26 mouse cellular contexts compared by ENCODE assay signal in genomic region chr8:9424069-9424468, GRCm38 (mm10).
A peak's percentile ranks its signal among the peaks of the same experiment; 100 is the strongest.
DNase-seq lines count a peak whose midpoint lies in the region; ATAC-seq lines count a peak whose summit lies in the region.
"Had no signal": no experiment of that assay in that cellular context is flagged by ENCODE, and none has a peak within 500 bp of the region (broad histone marks: within the 10 kb centered on the region; RNA-seq: fewer than 3 reads in every experiment).

No protein-coding gene starts in this region.

- no peak overlapping the region for H3K4me2 ChIP-seq in hindbrain, embryonic 13.5 days
- no peak overlapping the region for H3K4me2 ChIP-seq in hindbrain, embryonic 14.5 days (replicated peaks)
- no peak overlapping the region for H3K4me2 ChIP-seq in midbrain, embryonic 14.5 days (ENCODE audit: low read length)
- H3K4me2 ChIP-seq in midbrain, embryonic 13.5 days (replicated peaks) = no peak overlapping the region
- no peak overlapping the region for H3K4me2 ChIP-seq in neural tube, embryonic 14.5 days (ENCODE audit: low read depth, low read length)
- no peak overlapping the region for H3K4me2 ChIP-seq in neural tube, embryonic 15.5 days
- H3K4me2 ChIP-seq: embryonic facial prominence, embryonic 13.5 days; forebrain, embryonic 12.5 days; forebrain, embryonic 15.5 days; heart, embryonic 11.5 days; heart, embryonic 15.5 days; hindbrain, embryonic 12.5 days had no signal

- 72% methylated on average over 2 of the region's 2 CpGs for WGBS in hindbrain, embryonic 13.5 days
- WGBS in hindbrain, embryonic 14.5 days = 77% methylated on average over 2 of the region's 2 CpGs
- WGBS in midbrain, embryonic 14.5 days = 83% methylated on average over 2 of the region's 2 CpGs
- 87% methylated on average over 2 of the region's 2 CpGs for WGBS in midbrain, embryonic 13.5 days
- WGBS in neural tube, embryonic 14.5 days = 80% methylated on average over 2 of the region's 2 CpGs
- 69% methylated on average over 2 of the region's 2 CpGs for WGBS in neural tube, embryonic 15.5 days

- H3K9ac ChIP-seq in hindbrain, embryonic 13.5 days = no peak overlapping the region
- no peak overlapping the region for H3K9ac ChIP-seq in hindbrain, embryonic 14.5 days
- H3K9ac ChIP-seq in midbrain, embryonic 14.5 days (replicated peaks; ENCODE audit: low read length) = no peak overlapping the region
- H3K9ac ChIP-seq in midbrain, embryonic 13.5 days (replicated peaks) = no peak overlapping the region
- no peak overlapping the region for H3K9ac ChIP-seq in neural tube, embryonic 14.5 days (replicated peaks; ENCODE audit: low read depth, low read length)
- H3K9ac ChIP-seq in neural tube, embryonic 15.5 days (replicated peaks) = no peak overlapping the region
- H3K9ac ChIP-seq: embryonic facial prominence, embryonic 13.5 days; forebrain, embryonic 12.5 days; forebrain, embryonic 15.5 days; heart, embryonic 15.5 days; hindbrain, embryonic 12.5 days had no signal

- 0 out of 2 replicates have a peak, but pooled peaks cover 7% of the 10 kb centered on the region for H3K4me1 ChIP-seq in hindbrain, embryonic 13.5 days (replicated peaks)
- 0 out of 2 replicates have a peak, but pooled peaks cover 8% of the 10 kb centered on the region for H3K4me1 ChIP-seq in hindbrain, embryonic 14.5 days (replicated peaks; ENCODE audit: control insufficient read depth, insufficient read depth, low read length)
- H3K4me1 ChIP-seq in midbrain, embryonic 14.5 days (ENCODE audit: control insufficient read depth, insufficient read depth, low read length) = no peaks in the 10 kb centered on the region
- H3K4me1 ChIP-seq in midbrain, embryonic 13.5 days (replicated peaks) = 0 out of 2 replicates have a peak, but pooled peaks cover 5% of the 10 kb centered on the region
- no peaks in the 10 kb centered on the region for H3K4me1 ChIP-seq in neural tube, embryonic 14.5 days (ENCODE audit: control insufficient read depth, insufficient read depth, low read length)
- 0 out of 2 replicates have a peak, but pooled peaks cover 4% of the 10 kb centered on the region for H3K4me1 ChIP-seq in neural tube, embryonic 15.5 days
- H3K4me1 ChIP-seq: embryonic facial prominence, embryonic 10.5 days; embryonic facial prominence, embryonic 13.5 days; forebrain, embryonic 12.5 days; forebrain, embryonic 15.5 days; hindbrain, embryonic 12.5 days had no signal

- H3K27ac ChIP-seq in hindbrain, embryonic 13.5 days = no peak overlapping the region
- H3K27ac ChIP-seq in hindbrain, embryonic 14.5 days = no peak overlapping the region
- 0 out of 2 replicates have a peak overlapping the region, but pooled peaks have one; percentile 0 for H3K27ac ChIP-seq in midbrain, embryonic 14.5 days (replicated peaks; ENCODE audit: low read depth, low read length)
- H3K27ac ChIP-seq in midbrain, embryonic 13.5 days = no peak overlapping the region
- no peak overlapping the region for H3K27ac ChIP-seq in neural tube, embryonic 14.5 days (ENCODE audit: low read depth, low read length)
- H3K27ac ChIP-seq in neural tube, embryonic 15.5 days (replicated peaks) = no peak overlapping the region
- H3K27ac ChIP-seq: embryonic facial prominence, embryonic 10.5 days; embryonic facial prominence, embryonic 13.5 days; forebrain, embryonic 12.5 days; forebrain, embryonic 15.5 days; heart, adult 2 months; heart, embryonic 15.5 days; hindbrain, embryonic 12.5 days had no signal

- no peaks in the 10 kb centered on the region for H3K36me3 ChIP-seq in hindbrain, embryonic 13.5 days
- H3K36me3 ChIP-seq in hindbrain, embryonic 14.5 days (replicated peaks; ENCODE audit: control insufficient read depth, insufficient read depth) = no peaks in the 10 kb centered on the region
- H3K36me3 ChIP-seq in midbrain, embryonic 14.5 days (ENCODE audit: control insufficient read depth, insufficient read depth, low read length) = no peaks in the 10 kb centered on the region
- no peaks in the 10 kb centered on the region for H3K36me3 ChIP-seq in midbrain, embryonic 13.5 days
- no peaks in the 10 kb centered on the region for H3K36me3 ChIP-seq in neural tube, embryonic 14.5 days (ENCODE audit: control insufficient read depth, insufficient read depth, low read length)
- H3K36me3 ChIP-seq in neural tube, embryonic 15.5 days = no peaks in the 10 kb centered on the region
- H3K36me3 ChIP-seq: embryonic facial prominence, embryonic 10.5 days; embryonic facial prominence, embryonic 13.5 days; forebrain, embryonic 12.5 days; forebrain, embryonic 15.5 days; heart, embryonic 15.5 days; hindbrain, embryonic 12.5 days had no signal

- peak; percentile 65; the same call in 1 of the 2 replicates for ATAC-seq in hindbrain, embryonic 13.5 days (ENCODE audit: low FRiP score)
- no peak for ATAC-seq in hindbrain, embryonic 14.5 days (ENCODE audit: low FRiP score)
- ATAC-seq in midbrain, embryonic 14.5 days (ENCODE audit: low FRiP score, low TSS enrichment) = no peak
- no peak for ATAC-seq in midbrain, embryonic 13.5 days
- ATAC-seq in neural tube, embryonic 14.5 days (ENCODE audit: low read depth) = peak; percentile 72; the same call in 1 of the 2 replicates
- no peak for ATAC-seq in neural tube, embryonic 15.5 days (ENCODE audit: low FRiP score)
- ATAC-seq: CD4-positive, CD25-positive, alpha-beta regulatory T cell, adult 4 months; forebrain, embryonic 15.5 days had no signal

- DNase-seq in hindbrain, embryonic 14.5 days (ENCODE audit: low spot score) = no peak
- DNase-seq in midbrain, embryonic 14.5 days = no peak
- DNase-seq: adrenal gland, adult 2 months; adrenal gland, postnatal 14 days; cerebellum, adult 11-12 months; cerebellum, adult 8-10 months; cerebellum, postnatal 10 days; cerebellum, postnatal 36 days; embryo, embryonic 11 days; gastrocnemius, postnatal 25 days; heart, adult 2 months; heart, postnatal 10 days; heart, postnatal 4 days had no signal

- H3K27me3 ChIP-seq in hindbrain, embryonic 13.5 days = no peaks in the 10 kb centered on the region
- no peaks in the 10 kb centered on the region for H3K27me3 ChIP-seq in hindbrain, embryonic 14.5 days (ENCODE audit: control insufficient read depth, insufficient read depth, low read length)
- H3K27me3 ChIP-seq in midbrain, embryonic 14.5 days (ENCODE audit: control insufficient read depth, insufficient read depth, low read length) = no peaks in the 10 kb centered on the region
- no peaks in the 10 kb centered on the region for H3K27me3 ChIP-seq in midbrain, embryonic 13.5 days
- no peaks in the 10 kb centered on the region for H3K27me3 ChIP-seq in neural tube, embryonic 14.5 days (ENCODE audit: control insufficient read depth, insufficient read depth, low read length)
- H3K27me3 ChIP-seq in neural tube, embryonic 15.5 days (replicated peaks) = no peaks in the 10 kb centered on the region
- H3K27me3 ChIP-seq: embryonic facial prominence, embryonic 13.5 days; forebrain, embryonic 12.5 days; forebrain, embryonic 15.5 days; heart, embryonic 15.5 days; hindbrain, embryonic 12.5 days had no signal

- no peak overlapping the region for H3K4me3 ChIP-seq in hindbrain, embryonic 13.5 days
- no peak overlapping the region for H3K4me3 ChIP-seq in hindbrain, embryonic 14.5 days (replicated peaks; ENCODE audit: low read length)
- no peak overlapping the region for H3K4me3 ChIP-seq in midbrain, embryonic 14.5 days (replicated peaks; ENCODE audit: low read depth, low read length)
- no peak overlapping the region for H3K4me3 ChIP-seq in midbrain, embryonic 13.5 days (replicated peaks)
- H3K4me3 ChIP-seq in neural tube, embryonic 14.5 days (ENCODE audit: low read depth, low read length) = no peak overlapping the region
- no peak overlapping the region for H3K4me3 ChIP-seq in neural tube, embryonic 15.5 days (replicated peaks)
- H3K4me3 ChIP-seq: embryonic facial prominence, embryonic 10.5 days; embryonic facial prominence, embryonic 13.5 days; erythroblast, embryonic 14.5 days; forebrain, embryonic 12.5 days; forebrain, embryonic 15.5 days; heart, adult 2 months; heart, embryonic 15.5 days; hindbrain, embryonic 12.5 days had no signal

- H3K9me3 ChIP-seq in hindbrain, embryonic 13.5 days = no peaks in the 10 kb centered on the region
- H3K9me3 ChIP-seq in hindbrain, embryonic 14.5 days (ENCODE audit: control insufficient read depth, low read length) = no peaks in the 10 kb centered on the region
- no peaks in the 10 kb centered on the region for H3K9me3 ChIP-seq in midbrain, embryonic 14.5 days (ENCODE audit: control insufficient read depth, low read length)
- no peaks in the 10 kb centered on the region for H3K9me3 ChIP-seq in midbrain, embryonic 13.5 days
- H3K9me3 ChIP-seq in neural tube, embryonic 14.5 days (ENCODE audit: control insufficient read depth, low read length) = no peaks in the 10 kb centered on the region
- H3K9me3 ChIP-seq in neural tube, embryonic 15.5 days (replicated peaks) = no peaks in the 10 kb centered on the region
- H3K9me3 ChIP-seq: embryonic facial prominence, embryonic 10.5 days; embryonic facial prominence, embryonic 13.5 days; forebrain, embryonic 12.5 days; forebrain, embryonic 15.5 days; heart, embryonic 15.5 days; hindbrain, embryonic 12.5 days had no signal

Comparison
In these comparisons a context has a peak if more than half of its experiments do, and no peak if none do; other contexts are left out.
1. ATAC-seq: peak in hindbrain, embryonic 13.5 days (single experiment) and neural tube, embryonic 14.5 days (single experiment); none in hindbrain, embryonic 14.5 days (single experiment), midbrain, embryonic 14.5 days (single experiment), midbrain, embryonic 13.5 days (single experiment) and neural tube, embryonic 15.5 days (single experiment).